Mouse (Mus musculus) MEL (cell line): Measurements from ENCODE around the gene Psrc1.

Source experiments
- CTCF ChIP-seq, 3 experiments: IDR thresholded peaks in 2 of 3; conservative IDR thresholded peaks in 1 of 3; 2 replicates each; pipeline ENCODE4 v1.5.1; 2011 to 2012; ENCODE audit warnings: low read length in 3 of 3, low read depth in 2 of 3, mild to moderate bottlenecking in 2 of 3, improper control_type of control experiment in 1 of 3, inconsistent platforms in 1 of 3, mixed read lengths in 1 of 3, moderate library complexity in 1 of 3; ENCODE audit not compliant: control insufficient read depth in 1 of 3, insufficient read depth in 1 of 3, poor library complexity in 1 of 3, severe bottlenecking in 1 of 3
- POLR2AphosphoS2 ChIP-seq: IDR thresholded peaks from 2 replicates; pipeline ENCODE4 v1.6.1; 2011; ENCODE audit warnings: low read length, improper control_type of control experiment

- TF ChIP-seq POLR2AphosphoS2 (no peak), CTCF (IDR thresholded peaks at IDR 0.05 in 2 of 3, conservative IDR thresholded peaks at IDR 0.05 in 1 of 3; ENCODE audit: control insufficient read depth in 1 of 3, insufficient read depth in 1 of 3, low read depth in 2 of 3, low read length in 3 of 3, poor library complexity in 1 of 3, severe bottlenecking in 1 of 3) (no peak)
These were observed 31.5 kb downstream of the Psrc1 start, which contains the start of gene Celsr2 for GRCm38 (mm10) chr3:108414857-108415830.
